Mouse (Mus musculus) yolk sac, embryonic 10.5 days (tissue): ENCODE measurements at regions not wholly inside any gene's neighbourhood (a gene's known extent, or its start where the extent isn't known, plus 50 kb on each side); places are given as distances from the start of the nearest gene placed in this dataset.

Experiments
- DNase-seq: peaks from one replicate; pipeline ENCODE4 v3.0.0-alpha.2; 2017; ENCODE audit warnings: low spot score

- DNase-seq, result no peak
These were observed 194.5 kb upstream of the Zbtb20 start for GRCm38 (mm10) chr16:42681196-42681595.

DNA sequence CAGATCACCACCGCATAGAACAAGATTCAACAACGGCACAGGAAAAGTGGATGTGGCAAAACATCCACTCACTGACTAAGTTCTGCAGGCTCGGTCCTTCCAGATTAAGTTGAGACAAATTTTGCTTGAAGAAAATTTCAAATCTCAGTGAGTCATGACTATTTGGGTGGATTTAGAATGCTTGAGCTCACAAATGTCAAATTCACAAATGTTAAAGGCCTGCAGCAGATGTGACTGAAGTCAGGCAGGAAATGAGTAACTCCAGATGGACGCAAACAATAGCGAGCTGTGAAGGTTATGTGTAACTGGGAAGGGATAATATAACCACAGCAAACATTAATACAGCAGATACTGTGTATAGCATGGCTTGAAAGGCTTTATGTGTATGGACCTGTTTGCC, 198.5 kb upstream of the Zbtb20 start:
- DNase-seq, result no peak

- DNase-seq, result no peak
These were observed 199.1 kb upstream of the Zbtb20 start for GRCm38 (mm10) chr16:42676406-42677075.

DNA sequence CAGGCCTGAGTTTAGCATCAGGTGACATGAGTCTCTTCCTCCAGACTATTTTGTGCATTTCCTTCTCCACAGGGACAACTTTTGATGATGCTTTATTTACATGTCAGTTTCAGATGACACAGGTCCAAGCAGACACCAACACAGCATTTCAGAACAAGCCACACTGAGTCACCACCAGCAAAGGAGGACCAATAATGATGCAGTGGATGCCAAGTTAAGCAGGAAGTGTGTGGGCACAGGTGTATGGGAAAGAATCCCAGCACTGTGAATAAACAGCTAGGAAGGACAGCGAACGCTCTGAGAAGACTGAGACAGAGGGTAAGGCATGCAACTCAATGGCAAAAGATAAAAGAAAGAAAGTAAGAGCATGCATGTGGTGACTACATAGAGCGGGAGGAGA, 200.7 kb upstream of the Zbtb20 start:
- DNase-seq, result no peak

DNA sequence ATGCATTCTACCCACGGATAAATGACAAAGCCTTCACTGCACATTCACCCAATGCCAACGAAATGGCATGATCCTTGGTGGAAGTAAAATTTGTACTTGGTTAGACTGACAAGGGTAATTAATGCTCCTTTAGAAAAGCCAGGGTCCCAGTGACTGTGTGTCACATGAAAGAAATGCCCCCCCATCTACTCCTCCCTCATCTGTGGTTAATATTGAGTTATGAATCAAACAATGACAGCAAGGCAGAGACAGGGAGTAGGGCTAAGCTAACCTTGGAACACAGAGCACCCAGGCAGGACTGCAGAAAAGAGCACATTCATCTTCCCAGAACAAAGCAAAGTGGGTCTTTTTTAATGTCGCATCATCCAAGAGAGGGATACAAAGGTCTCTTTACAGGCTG, 209.1 kb upstream of the Zbtb20 start:
- DNase-seq, result no peak

DNA sequence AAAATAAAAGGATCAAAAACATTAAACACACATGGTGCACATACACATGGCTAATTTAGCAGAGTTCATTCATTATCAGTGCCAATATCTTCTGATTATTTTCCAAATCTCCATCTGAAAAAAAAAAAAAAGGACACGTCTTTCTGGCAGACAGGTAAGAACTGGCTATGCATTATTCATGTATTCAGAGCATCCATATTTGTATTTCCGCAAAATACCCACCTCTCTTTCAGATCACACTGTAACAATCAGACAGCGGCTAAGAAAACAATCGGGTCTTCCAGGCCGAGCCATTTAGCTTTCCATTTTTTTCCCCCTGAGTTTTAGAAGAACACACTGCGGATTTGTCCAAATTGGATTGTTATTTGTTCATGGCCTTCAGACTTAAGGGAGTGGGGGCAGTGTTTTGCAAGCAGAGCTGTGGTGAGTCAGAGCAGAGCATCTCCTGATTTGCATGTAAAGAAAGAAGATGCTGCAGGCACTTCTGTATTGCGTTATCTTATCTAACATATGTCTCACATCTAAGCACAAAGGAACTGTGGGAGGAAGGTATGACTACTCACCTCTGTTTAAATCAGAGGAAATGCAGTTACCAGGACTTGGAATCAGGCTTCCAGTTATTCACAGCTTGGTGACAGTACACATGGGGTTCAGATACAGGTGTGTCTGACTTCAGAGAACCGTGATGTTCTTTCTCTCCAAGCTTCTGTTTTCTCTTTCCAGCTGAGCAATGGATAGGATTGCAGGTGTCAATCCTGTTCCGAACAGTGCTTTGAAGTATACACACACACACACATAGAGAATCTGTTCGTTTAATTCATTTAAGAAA, 223.6 kb upstream of the Zbtb20 start:
- DNase-seq, result no peak

- no peak for DNase-seq
These were observed 225.9 kb upstream of the Zbtb20 start for GRCm38 (mm10) chr16:42649767-42650166.

- no peak for DNase-seq
These were observed 227.0 kb upstream of the Zbtb20 start for GRCm38 (mm10) chr16:42648531-42649142.

DNA sequence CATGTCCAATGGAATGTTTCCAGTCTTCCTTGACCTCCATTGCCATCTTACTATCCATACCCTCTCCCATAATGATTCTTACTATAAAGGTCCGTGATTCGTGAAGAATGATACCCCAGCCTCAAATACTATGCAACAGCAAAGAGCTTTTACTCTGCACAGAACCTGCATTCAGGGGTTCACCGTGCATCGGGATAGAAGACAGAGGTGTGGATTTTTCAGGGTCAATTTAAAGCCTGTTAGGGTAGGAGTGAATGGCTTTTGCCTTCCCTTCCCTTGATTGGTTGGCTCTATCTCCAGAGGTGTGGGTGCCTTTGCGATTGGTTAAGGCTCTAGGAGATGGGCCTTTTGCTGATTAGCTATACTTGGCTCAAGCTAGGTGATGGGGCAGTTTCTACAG, 227.9 kb upstream of the Zbtb20 start:
- DNase-seq, result no peak

DNA sequence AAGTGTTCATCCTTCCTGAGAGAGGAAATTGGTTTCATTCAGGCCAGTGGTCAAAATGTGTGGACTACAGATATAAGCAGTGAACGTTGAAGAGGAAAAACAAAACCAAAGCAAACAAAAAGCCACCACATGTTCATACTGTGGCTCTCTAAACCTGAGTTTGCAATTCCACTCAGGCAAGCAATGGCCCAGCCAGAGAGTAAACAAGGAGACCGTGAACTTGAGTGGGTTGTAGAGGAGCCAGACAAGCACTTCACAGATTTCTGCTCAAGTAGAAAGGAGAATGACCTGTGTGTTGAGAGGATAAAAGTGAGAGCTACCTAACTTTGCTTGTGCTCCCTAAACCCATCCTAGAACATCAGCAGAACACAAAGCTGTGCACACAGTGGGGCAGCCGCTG, 239.9 kb upstream of the Zbtb20 start:
- no peak for DNase-seq

DNA sequence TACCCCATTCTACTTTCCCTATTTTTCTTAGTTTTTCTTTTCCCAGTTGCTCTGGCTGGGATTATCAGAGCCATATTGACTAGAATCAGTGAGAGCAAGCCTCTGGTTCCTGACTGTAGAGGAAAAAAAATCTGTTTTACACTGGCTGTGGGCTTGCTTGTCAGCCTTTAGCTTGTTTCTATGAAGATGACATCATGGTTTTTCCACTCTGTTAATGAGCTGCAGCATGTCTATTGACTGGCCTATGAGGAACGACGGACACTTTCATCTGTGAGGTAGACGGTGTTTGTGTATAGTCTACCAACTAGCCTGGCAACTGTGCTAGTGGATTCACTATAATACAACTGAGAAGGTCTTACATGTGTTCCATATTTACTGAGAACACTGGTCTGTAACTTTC, 248.0 kb upstream of the Zbtb20 start:
- no peak for DNase-seq

GRCm38 (mm10) chr16:42615920-42616319, 259.8 kb upstream of the Zbtb20 start:
- no peak for DNase-seq

DNA sequence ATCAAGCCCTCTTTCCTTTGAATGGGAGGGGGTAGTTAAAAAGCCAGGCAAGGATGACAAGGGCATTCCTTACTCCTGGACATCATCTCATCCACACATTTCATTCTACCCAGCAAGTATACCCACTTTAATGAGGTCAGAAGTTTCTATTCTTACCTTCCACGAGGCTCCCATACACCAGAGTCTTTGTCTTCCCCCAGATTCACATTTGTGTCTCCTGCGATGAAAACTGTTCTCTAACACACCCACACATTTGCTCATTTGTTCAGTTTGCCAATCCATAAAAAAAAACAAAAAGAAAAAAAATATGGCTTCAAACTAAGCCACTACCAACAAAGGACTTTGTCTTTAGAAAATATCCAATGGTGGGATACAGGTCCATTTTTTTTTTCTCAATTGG, 263.7 kb upstream of the Zbtb20 start:
- DNase-seq, result no peak

DNA sequence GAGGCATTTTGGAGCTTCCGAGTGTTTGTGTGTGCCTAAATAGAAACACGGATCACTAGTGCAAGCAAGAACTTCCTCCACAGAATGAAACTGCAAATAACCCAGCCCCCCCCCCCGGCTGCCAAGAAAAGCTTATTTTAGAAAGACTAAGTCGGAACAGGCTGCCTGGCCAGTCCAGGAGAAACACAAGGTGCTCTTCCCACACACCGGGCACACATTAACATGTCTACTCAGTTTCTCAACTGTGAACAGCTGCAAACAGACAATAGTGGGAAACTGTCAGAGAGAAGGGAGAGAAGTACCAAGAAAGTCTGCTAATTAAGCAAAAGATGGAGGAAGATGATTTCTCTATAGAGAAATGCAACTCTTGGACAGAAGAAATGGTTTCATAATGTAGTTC, 267.3 kb upstream of the Zbtb20 start:
- DNase-seq, result no peak

GRCm38 (mm10) chr16:42592321-42592720, 251.9 kb upstream of the Gap43 start:
- no peak for DNase-seq

GRCm38 (mm10) chr16:42591530-42591929, 251.1 kb upstream of the Gap43 start:
- no peak for DNase-seq

DNA sequence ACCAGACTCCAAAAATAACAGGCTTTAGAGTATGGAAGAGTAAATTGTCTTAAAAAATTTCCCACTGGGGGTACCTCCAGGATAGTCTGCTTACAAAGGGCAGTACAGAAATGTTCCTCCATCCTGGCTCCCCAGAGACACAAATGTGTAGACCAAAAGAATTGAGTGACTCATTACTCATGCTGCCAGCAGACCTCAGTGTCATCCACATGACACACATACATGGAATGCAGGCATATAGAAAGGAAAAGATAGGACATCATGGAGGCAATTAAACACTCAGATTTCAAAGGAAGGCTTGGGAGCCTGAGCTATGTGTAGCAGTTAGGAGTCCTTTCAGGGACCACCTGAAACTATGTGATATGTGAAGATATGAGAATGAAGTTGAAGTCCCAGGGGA, 245.7 kb upstream of the Gap43 start:
- DNase-seq, result no peak

GRCm38 (mm10) chr16:42575517-42575946, 235.1 kb upstream of the Gap43 start:
- DNase-seq, result peak; percentile 27

GRCm38 (mm10) chr16:42574978-42575377, 234.5 kb upstream of the Gap43 start:
- DNase-seq, result no peak

- DNase-seq, result no peak
These were observed 230.0 kb upstream of the Gap43 start for GRCm38 (mm10) chr16:42570246-42570996.

DNA sequence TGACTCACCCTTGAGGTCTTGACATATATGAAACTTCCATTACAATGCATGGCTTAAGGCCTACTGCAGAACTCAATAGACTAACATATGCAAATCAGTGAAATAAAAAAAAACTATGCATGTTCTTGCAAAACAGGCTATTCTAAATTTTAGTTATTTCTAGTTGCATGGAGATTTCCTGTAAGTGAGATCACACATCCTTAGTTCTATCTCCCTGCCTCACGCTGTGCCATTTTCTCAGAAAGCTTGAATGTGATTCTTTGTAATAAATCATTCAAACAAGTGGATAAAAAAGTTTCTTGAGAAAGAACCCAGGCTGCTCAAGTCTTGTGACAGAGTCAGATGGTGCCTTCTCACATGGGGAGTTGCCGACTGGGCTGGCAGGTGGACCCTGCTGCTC, 228.9 kb upstream of the Gap43 start:
- DNase-seq, result no peak

DNA sequence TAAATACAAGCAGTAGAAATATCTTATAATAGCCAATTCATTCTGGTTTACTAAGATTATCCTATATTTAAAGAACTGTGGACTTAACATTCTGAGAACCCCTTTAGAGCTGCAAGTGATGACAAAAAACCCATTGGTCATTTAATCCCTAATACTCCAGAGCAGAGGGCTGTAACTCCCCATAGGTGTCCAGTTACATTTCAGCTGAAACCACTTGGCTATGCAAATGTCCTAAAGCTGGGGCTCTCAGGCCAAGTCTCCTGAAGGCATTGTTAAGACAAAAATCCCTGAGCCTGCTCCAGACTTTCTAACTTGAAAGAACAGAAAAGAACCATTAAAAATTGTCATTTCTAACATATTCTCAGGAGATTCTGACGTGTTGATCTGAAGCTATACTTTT, 209.1 kb upstream of the Gap43 start:
- DNase-seq, result no peak
